Mouse (Mus musculus) liver, adult 2 months (tissue): Measurements from ENCODE around the gene Sec24c.

ENCODE experiments used
- CTCF ChIP-seq: fragments of 200-500 bp; IDR thresholded peaks from 2 replicates; pipeline ENCODE4 v1.5.1; 2011; ENCODE audit warnings: low read depth, low read length, control low read depth
- POLR2A ChIP-seq: fragments of 200-500 bp; IDR thresholded peaks from 2 replicates; pipeline ENCODE4 v1.6.1; 2011; ENCODE audit warnings: low read length, control low read depth; ENCODE audit not compliant: insufficient read depth; ENCODE audit errors: extremely low read depth

- TF ChIP-seq CTCF, result no peak
- TF ChIP-seq POLR2A, result no peak
Observed at GRCm38 (mm10) chr14:20651722-20652256, 22.3 kb upstream of the Sec24c start.
